Mouse (Mus musculus): ENCODE data around the gene Angptl4. TPM values are rescaled to one million over a fixed set of nuclear protein-coding genes. Genes with fewer than 3 reads are reported as not detected.

Gene Angptl4
- polyA plus RNA-seq, 1 experiment, result not detected

DNA sequence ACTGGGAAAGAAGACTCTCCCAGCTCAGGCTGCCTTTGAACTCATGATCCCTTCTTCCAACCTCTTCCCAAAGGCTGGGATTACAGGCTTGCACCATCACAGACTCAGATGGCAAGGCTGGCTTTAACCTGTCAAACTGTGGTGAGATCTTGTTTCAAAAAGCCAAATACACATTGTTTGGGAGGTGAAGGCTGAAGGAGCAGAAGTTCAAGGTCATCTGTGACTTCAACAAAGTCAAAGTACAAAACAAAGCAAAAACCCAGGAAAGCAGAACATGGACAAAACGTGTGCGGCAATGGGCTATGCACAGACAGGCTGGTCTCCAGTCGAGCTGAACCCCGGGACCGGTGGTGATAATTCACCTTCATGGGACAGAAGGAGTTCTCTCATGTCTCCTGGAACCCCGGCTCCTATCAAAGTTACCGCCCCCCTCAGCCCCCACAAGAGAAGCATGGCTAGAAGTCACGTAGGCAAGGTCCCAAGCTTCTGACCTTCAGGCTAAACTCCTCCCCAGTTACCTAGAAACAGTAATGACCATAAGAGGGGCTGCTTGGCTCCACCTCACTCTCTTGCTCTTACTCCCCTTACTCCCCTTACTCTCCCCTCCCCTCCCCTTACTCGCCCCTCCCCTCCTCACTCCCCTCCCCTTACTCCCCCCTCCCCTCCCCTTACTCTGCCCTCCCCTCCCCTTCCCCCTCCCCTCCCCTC lies 25.7 kb upstream of the Angptl4 start:
- Histone ChIP-seq H3K9me3 (ENCODE audit: control insufficient read depth, low read length) (no peaks in the 10 kb centered on the region), H3K4me3 (replicated peaks) (no peak overlapping the region), H3K4me1 (ENCODE audit: control insufficient read depth) (peaks cover 23% of the 10 kb centered on the region), H3K36me3 (ENCODE audit: control insufficient read depth) (no peaks in the 10 kb centered on the region), H3K27me3 (ENCODE audit: control insufficient read depth) (peaks cover 33% of the 10 kb centered on the region)
- TF ChIP-seq GATA1 (IDR thresholded peaks at IDR 0.05; ENCODE audit: low read length) (no peak), TAL1 (IDR thresholded peaks at IDR 0.05; ENCODE audit: low read length) (no peak)

DNA sequence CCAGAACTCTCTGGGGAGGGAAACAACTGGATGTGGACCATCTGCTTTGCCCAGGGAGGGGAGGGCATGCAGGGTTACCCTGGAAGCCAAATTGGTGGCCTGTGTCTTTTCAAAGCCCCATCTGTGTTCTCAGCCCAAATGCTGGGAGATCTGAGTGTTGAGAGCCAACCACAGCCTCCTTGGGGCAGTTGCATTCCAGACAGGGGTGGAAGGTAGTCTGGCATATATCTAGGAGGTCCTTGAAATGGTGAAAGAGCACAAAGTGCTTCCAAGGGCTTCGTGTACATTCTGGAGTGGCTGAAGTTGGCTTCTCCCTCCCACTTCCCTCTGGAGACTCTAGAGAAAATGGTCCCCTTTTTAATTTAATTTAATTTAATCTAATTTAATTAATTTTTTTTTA lies 23.1 kb upstream of the Angptl4 start:
- no peak overlapping the region for H3K4me3 ChIP-seq (replicated peaks)
- H3K27me3 ChIP-seq (ENCODE audit: control insufficient read depth), result peaks cover 15% of the 10 kb centered on the region
- no peaks in the 10 kb centered on the region for H3K36me3 ChIP-seq (ENCODE audit: control insufficient read depth)
- H3K4me1 ChIP-seq (ENCODE audit: control insufficient read depth), result peaks cover 8% of the 10 kb centered on the region
- TF ChIP-seq TAL1 (IDR thresholded peaks at IDR 0.05; ENCODE audit: low read length) (no peak), GATA1 (IDR thresholded peaks at IDR 0.05; ENCODE audit: low read length) (no peak)
- H3K9me3 ChIP-seq (ENCODE audit: control insufficient read depth, low read length), result no peaks in the 10 kb centered on the region

DNA sequence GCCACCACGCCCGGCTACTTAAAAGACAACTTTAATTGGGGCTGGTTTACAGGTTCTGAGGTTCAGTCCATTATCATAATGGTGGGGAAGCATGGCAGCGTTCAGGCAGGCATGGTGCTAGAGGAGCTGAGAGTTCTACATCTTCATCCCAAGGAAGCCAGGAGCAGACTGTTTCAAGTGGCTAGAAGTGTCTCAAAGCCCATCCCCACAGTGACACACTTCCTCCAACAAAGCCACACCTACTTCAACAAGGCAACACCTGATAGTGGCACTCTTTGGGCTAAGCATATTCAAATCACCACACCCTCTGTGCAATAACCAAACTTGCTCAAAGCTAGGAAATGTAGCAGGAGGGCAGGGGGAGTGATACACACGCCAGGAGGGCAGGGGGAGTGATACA lies 22.6 kb upstream of the Angptl4 start:
- H3K27me3 ChIP-seq (ENCODE audit: control insufficient read depth), result peaks cover 11% of the 10 kb centered on the region
- H3K4me1 ChIP-seq (ENCODE audit: control insufficient read depth), result peaks cover 8% of the 10 kb centered on the region
- no peak overlapping the region for H3K4me3 ChIP-seq (replicated peaks)
- no peaks in the 10 kb centered on the region for H3K9me3 ChIP-seq (ENCODE audit: control insufficient read depth, low read length)
- TF ChIP-seq GATA1 (IDR thresholded peaks at IDR 0.05; ENCODE audit: low read length) (no peak), TAL1 (IDR thresholded peaks at IDR 0.05; ENCODE audit: low read length) (no peak)
- H3K36me3 ChIP-seq (ENCODE audit: control insufficient read depth), result no peaks in the 10 kb centered on the region

DNA sequence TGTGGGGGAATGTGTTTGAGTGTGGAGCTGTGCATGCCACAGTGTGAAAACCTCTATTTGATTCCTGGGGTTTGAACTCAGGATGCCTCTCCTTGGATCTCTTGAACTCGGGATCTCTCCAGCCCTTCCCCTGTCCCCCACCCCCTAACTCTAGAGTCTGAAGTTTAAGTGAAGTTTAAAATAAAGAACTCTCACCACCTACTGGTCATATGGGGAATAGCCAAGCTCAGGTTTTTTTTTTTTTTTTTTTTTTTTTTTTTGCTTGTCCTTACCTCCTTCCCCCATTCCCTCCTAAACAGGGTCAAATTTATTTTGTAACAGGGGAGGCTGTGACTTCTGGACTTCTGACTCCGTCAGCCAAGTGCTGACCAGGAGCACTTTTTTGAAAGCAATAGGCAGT lies 20.6 kb upstream of the Angptl4 start:
- Histone ChIP-seq H3K36me3 (ENCODE audit: control insufficient read depth) (no peaks in the 10 kb centered on the region), H3K27me3 (ENCODE audit: control insufficient read depth) (peaks cover 3% of the 10 kb centered on the region; the same call in 1 of the 2 replicates), H3K4me1 (ENCODE audit: control insufficient read depth) (peaks cover 8% of the 10 kb centered on the region), H3K9me3 (ENCODE audit: control insufficient read depth, low read length) (no peaks in the 10 kb centered on the region), H3K4me3 (replicated peaks) (no peak overlapping the region)
- TF ChIP-seq GATA1 (IDR thresholded peaks at IDR 0.05; ENCODE audit: low read length) (no peak), TAL1 (IDR thresholded peaks at IDR 0.05; ENCODE audit: low read length) (no peak)

DNA sequence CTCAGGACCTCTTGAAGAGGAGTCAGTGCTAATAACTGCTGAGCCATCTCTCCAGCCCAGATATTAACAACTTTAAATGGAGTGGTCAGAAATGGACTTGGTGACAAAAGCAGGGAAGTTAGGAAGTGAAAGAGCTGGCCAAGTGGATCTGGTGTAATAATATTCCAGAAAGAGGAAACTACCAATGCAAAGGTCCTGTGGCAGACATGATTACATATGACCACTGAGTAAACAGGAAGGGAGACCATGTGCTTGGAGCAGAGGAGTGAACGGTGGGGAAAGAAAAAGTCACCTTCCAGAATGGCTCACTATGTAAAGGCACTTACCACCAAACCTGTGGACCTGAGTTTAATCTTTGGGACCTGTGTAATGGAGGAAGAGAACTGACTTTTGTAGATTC lies 17.6 kb upstream of the Angptl4 start:
- Histone ChIP-seq H3K9me3 (ENCODE audit: control insufficient read depth, low read length) (no peaks in the 10 kb centered on the region), H3K4me3 (replicated peaks) (no peak overlapping the region), H3K27me3 (ENCODE audit: control insufficient read depth) (peaks cover 3% of the 10 kb centered on the region; the same call in 1 of the 2 replicates), H3K36me3 (ENCODE audit: control insufficient read depth) (no peaks in the 10 kb centered on the region), H3K4me1 (ENCODE audit: control insufficient read depth) (peaks cover 3% of the 10 kb centered on the region)
- TF ChIP-seq TAL1 (IDR thresholded peaks at IDR 0.05; ENCODE audit: low read length), result no peak
- no peak for TF ChIP-seq GATA1 (IDR thresholded peaks at IDR 0.05; ENCODE audit: low read length)

DNA sequence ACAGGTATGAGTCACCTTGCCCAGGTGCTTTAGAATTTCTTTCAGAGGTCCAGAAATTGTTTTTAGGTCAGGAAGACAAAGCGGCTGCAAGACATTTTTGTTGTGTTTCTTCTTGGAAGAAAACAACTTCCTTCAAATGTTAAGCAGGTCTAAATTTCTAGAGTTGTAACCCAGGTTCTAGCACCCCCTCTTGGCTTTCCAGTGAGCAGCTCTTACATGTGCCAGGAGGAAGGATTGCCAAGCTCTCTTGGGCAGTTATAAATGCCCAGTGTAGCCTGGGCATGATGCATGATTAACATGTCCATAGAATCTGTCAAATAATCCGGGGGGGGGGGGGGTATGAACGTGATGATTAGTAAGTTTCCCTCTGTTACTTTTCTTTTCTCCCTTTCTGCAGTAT lies 16.7 kb upstream of the Angptl4 start:
- Histone ChIP-seq H3K4me1 (ENCODE audit: control insufficient read depth) (no peaks in the 10 kb centered on the region), H3K4me3 (replicated peaks) (no peak overlapping the region), H3K27me3 (ENCODE audit: control insufficient read depth) (peaks cover 3% of the 10 kb centered on the region; the same call in 1 of the 2 replicates), H3K9me3 (ENCODE audit: control insufficient read depth, low read length) (no peaks in the 10 kb centered on the region), H3K36me3 (ENCODE audit: control insufficient read depth) (no peaks in the 10 kb centered on the region)
- TF ChIP-seq GATA1 (IDR thresholded peaks at IDR 0.05; ENCODE audit: low read length) (no peak), TAL1 (IDR thresholded peaks at IDR 0.05; ENCODE audit: low read length) (no peak)

DNA sequence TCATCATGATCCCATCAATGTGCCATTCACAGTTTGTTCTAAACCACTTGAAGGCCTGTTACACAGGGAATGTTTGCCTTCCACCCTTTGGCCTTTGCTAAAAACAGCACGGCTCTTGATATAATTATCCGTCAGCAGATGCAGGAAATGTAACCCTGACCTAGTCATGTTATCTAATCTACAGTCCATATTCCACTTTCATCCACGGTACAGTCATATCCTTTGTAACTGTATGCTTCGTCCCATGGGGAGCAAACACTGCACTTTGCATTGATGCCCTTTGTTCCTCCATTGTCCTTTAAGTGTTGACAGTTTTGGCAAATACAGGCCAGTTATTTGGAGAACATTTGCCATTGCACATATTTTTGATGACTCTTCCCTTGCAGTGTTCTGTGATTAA lies 7.1 kb upstream of the Angptl4 start:
- TF ChIP-seq GATA1 (IDR thresholded peaks at IDR 0.05; ENCODE audit: low read length) (no peak), TAL1 (IDR thresholded peaks at IDR 0.05; ENCODE audit: low read length) (no peak)
- H3K36me3 ChIP-seq (ENCODE audit: control insufficient read depth), result no peaks in the 10 kb centered on the region
- H3K4me1 ChIP-seq (ENCODE audit: control insufficient read depth), result no peaks in the 10 kb centered on the region; the same call in 1 of the 2 replicates
- H3K27me3 ChIP-seq (ENCODE audit: control insufficient read depth), result peaks cover 5% of the 10 kb centered on the region; the same call in 1 of the 2 replicates
- H3K9me3 ChIP-seq (ENCODE audit: control insufficient read depth, low read length), result no peaks in the 10 kb centered on the region
- H3K4me3 ChIP-seq (replicated peaks), result no peak overlapping the region

DNA sequence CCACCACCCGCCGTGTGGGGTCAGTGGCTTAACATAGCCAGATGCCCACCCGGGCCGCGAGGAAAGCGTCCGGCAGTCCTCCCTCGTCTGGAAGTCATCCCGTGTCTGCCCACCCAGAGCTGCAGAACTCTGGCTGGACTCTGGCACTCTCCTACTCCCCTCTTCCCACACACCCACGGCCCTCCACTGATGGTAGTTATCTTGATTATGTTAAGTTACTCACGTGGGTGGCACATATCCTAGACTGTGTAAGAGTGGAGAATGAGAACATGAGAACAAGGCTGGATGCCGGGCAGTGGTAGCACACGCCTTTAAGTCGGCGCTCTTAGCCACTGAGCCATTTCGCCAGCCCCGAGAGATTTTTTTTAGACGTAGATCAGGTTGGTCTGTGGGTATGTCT lies 4.7 kb upstream of the Angptl4 start:
- Histone ChIP-seq H3K27me3 (ENCODE audit: control insufficient read depth) (0 out of 2 replicates have a peak, but pooled peaks cover 4% of the 10 kb centered on the region), H3K9me3 (ENCODE audit: control insufficient read depth, low read length) (no peaks in the 10 kb centered on the region), H3K4me1 (ENCODE audit: control insufficient read depth) (peaks cover 9% of the 10 kb centered on the region), H3K4me3 (replicated peaks) (no peak overlapping the region), H3K36me3 (ENCODE audit: control insufficient read depth) (no peaks in the 10 kb centered on the region)
- TF ChIP-seq GATA1 (IDR thresholded peaks at IDR 0.05; ENCODE audit: low read length) (no peak), TAL1 (IDR thresholded peaks at IDR 0.05; ENCODE audit: low read length) (no peak)

DNA sequence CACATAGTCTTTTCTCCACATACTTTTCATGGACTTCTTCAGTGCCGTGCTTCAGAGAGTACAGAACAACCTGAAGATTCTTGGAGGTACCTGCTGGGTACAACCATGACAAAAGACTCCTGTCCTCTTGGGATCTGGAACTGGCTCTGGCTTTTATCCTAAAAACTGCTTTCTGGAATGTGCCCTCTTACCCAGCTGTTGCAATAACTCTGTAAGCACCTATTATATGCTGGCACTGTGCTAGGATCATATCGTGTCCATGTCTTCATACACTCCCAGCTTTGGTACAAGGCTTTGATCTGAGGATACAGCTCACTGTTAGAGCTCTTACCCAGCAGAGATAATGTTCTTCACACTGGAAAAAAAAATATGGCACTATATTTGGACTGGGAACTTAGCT lies 3.3 kb upstream of the Angptl4 start:
- no peak overlapping the region for H3K4me3 ChIP-seq (replicated peaks)
- no peaks in the 10 kb centered on the region for H3K36me3 ChIP-seq (ENCODE audit: control insufficient read depth)
- TF ChIP-seq TAL1 (IDR thresholded peaks at IDR 0.05; ENCODE audit: low read length) (no peak), GATA1 (IDR thresholded peaks at IDR 0.05; ENCODE audit: low read length) (no peak)
- no peaks in the 10 kb centered on the region for H3K9me3 ChIP-seq (ENCODE audit: control insufficient read depth, low read length)
- H3K27me3 ChIP-seq (ENCODE audit: control insufficient read depth), result 0 out of 2 replicates have a peak, but pooled peaks cover 4% of the 10 kb centered on the region
- peaks cover 23% of the 10 kb centered on the region for H3K4me1 ChIP-seq (ENCODE audit: control insufficient read depth)

Data from erythroblast, embryonic 14.5 days (primary cell).